Mouse (Mus musculus): Measurements from ENCODE around the gene H2al1j. TPM values are rescaled to one million over a fixed set of nuclear protein-coding genes. Genes with fewer than 3 reads are reported as not detected.

H2al1j gene
- polyA plus RNA-seq (2017; shearing (Covaris generic)): not detected

DNA sequence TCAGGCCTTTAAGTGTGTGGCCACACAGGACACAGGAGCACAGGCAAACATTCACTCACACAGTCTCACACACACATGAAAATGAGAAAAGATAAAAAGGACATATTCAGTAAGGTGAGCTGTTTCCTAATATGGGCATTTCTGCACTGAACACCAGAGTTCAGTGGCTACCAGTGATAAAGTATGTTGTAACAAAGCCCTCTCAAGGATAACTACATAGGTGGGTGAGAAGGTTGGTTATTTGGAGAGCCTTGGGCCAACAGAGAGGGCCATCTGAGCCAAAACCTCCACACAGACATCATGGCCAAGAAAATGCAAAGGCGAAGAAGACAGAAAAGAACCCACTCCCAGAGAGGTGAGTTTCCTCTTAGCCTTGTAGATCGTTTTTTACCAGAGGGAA, at the start of gene H2al1j:
Gene H2al1j, plus strand, starts transcription at position 301 of the 400 bp plus-strand sequence.

DNA sequence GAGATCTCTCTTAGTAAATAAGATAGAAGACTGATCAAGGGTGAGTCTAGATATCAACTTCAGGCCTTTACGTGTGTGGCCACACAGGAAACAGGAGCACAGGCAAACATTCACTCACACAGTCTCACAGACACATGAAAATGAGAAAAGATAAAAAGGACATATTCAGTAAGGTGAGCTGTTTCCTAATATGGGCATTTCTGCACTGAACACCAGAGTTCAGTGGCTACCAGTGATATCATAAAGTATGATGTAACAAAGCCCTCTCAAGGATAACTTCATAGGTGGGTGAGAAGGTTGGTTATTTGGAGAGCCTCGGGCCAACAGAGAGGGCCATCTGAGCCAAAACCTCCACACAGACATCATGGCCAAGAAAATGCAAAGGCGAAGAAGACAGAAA, 28.7 kb upstream of the H2al1j start, which contains the start of gene H2al1a:
Gene H2al1a, plus strand, starts transcription at position 301 of the 400 bp plus-strand sequence.

DNA sequence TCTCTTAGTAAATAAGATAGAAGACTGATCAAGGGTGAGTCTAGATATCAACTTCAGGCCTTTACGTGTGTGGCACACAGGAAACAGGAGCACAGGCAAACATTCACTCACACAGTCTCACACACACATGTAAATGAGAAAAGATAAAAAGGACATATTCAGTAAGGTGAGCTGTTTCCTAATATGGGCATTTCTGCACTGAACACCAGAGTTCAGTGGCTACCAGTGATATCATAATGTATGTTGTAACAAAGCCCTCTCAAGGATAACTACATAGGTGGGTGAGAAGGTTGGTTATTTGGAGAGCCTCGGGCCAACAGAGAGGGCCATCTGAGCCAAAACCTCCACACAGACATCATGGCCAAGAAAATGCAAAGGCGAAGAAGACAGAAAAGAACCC, 25.5 kb upstream of the H2al1j start, which contains the start of gene H2al1b:
Gene H2al1b, plus strand, starts transcription at position 301 of the 400 bp plus-strand sequence.

DNA sequence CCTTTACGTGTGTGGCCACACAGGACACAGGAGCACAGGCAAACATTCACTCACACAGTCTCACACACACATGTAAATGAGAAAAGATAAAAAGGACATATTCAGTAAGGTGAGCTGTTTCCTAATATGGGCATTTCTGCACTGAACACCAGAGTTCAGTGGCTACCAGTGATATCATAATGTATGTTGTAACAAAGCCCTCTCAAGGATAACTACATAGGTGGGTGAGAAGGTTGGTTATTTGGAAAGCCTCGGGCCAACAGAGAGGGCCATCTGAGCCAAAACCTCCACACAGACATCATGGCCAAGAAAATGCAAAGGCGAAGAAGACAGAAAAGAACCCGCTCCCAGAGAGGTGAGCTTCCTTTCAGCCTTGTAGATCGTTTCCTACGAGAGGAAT, 22.3 kb upstream of the H2al1j start, which contains the start of gene H2al1c:
Gene H2al1c, plus strand, starts transcription at position 301 of the 400 bp plus-strand sequence.

DNA sequence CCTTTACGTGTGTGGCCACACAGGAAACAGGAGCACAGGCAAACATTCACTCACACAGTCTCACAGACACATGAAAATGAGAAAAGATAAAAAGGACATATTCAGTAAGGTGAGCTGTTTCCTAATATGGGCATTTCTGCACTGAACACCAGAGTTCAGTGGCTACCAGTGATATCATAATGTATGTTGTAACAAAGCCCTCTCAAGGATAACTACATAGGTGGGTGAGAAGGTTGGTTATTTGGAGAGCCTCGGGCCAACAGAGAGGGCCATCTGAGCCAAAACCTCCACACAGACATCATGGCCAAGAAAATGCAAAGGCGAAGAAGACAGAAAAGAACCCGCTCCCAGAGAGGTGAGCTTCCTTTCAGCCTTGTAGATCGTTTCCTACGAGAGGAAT, 19.1 kb upstream of the H2al1j start, which contains the start of gene H2al1d:
Gene H2al1d, plus strand, starts transcription at position 301 of the 400 bp plus-strand sequence.

DNA sequence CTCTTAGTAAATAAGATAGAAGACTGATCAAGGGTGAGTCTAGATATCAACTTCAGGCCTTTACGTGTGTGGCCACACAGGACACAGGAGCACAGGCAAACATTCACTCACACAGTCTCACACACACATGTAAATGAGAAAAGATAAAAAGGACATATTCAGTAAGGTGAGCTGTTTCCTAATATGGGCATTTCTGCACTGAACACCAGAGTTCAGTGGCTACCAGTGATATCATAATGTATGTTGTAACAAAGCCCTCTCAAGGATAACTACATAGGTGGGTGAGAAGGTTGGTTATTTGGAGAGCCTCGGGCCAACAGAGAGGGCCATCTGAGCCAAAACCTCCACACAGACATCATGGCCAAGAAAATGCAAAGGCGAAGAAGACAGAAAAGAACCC, 16.0 kb upstream of the H2al1j start, which contains the start of gene H2al1e:
Gene H2al1e, plus strand, starts transcription at position 301 of the 400 bp plus-strand sequence.

DNA sequence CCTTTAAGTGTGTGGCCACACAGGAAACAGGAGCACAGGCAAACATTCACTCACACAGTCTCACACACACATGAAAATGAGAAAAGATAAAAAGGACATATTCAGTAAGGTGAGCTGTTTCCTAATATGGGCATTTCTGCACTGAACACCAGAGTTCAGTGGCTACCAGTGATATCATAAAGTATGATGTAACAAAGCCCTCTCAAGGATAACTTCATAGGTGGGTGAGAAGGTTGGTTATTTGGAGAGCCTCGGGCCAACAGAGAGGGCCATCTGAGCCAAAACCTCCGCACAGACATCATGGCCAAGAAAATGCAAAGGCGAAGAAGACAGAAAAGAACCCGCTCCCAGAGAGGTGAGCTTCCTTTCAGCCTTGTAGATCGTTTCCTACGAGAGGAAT, 12.8 kb upstream of the H2al1j start, which contains the start of gene H2al1f:
Gene H2al1f, plus strand, starts transcription at position 301 of the 400 bp plus-strand sequence.

DNA sequence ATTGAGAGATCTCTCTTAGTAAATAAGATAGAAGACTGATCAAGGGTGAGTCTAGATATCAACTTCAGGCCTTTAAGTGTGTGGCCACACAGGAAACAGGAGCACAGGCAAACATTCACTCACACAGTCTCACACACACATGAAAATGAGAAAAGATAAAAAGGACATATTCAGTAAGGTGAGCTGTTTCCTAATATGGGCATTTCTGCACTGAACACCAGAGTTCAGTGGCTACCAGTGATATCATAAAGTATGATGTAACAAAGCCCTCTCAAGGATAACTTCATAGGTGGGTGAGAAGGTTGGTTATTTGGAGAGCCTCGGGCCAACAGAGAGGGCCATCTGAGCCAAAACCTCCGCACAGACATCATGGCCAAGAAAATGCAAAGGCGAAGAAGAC, 9.7 kb upstream of the H2al1j start, which contains the start of gene H2al1g:
Gene H2al1g, plus strand, starts transcription at position 301 of the 400 bp plus-strand sequence.

DNA sequence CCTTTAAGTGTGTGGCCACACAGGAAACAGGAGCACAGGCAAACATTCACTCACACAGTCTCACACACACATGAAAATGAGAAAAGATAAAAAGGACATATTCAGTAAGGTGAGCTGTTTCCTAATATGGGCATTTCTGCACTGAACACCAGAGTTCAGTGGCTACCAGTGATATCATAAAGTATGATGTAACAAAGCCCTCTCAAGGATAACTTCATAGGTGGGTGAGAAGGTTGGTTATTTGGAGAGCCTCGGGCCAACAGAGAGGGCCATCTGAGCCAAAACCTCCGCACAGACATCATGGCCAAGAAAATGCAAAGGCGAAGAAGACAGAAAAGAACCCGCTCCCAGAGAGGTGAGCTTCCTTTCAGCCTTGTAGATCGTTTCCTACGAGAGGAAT, 6.4 kb upstream of the H2al1j start, which contains the start of gene H2al1h:
Gene H2al1h, plus strand, starts transcription at position 301 of the 400 bp plus-strand sequence.

DNA sequence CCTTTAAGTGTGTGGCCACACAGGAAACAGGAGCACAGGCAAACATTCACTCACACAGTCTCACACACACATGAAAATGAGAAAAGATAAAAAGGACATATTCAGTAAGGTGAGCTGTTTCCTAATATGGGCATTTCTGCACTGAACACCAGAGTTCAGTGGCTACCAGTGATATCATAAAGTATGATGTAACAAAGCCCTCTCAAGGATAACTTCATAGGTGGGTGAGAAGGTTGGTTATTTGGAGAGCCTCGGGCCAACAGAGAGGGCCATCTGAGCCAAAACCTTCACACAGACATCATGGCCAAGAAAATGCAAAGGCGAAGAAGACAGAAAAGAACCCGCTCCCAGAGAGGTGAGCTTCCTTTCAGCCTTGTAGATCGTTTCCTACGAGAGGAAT, 3.3 kb upstream of the H2al1j start, which contains the start of gene H2al1i:
Gene H2al1i, plus strand, starts transcription at position 301 of the 400 bp plus-strand sequence.

Other genes with a start within 250 kb of the H2al1j start
- gene H2al1a, start 28.6 kb upstream of the H2al1j start, polyA plus RNA-seq (2017; shearing (Covaris generic)): not detected
- gene H2al1b, start 25.4 kb upstream of the H2al1j start, polyA plus RNA-seq (2017; shearing (Covaris generic)): not detected
- not detected for gene H2al1c, start 22.2 kb upstream of the H2al1j start, polyA plus RNA-seq (2017; shearing (Covaris generic))
- not detected for gene H2al1d, start 19.0 kb upstream of the H2al1j start, polyA plus RNA-seq (2017; shearing (Covaris generic))
- gene H2al1e, start 15.9 kb upstream of the H2al1j start, polyA plus RNA-seq (2017; shearing (Covaris generic)): not detected
- not detected for gene H2al1f, start 12.7 kb upstream of the H2al1j start, polyA plus RNA-seq (2017; shearing (Covaris generic))
- gene H2al1g, start 9.6 kb upstream of the H2al1j start, polyA plus RNA-seq (2017; shearing (Covaris generic)): not detected
- gene H2al1h, start 6.3 kb upstream of the H2al1j start, polyA plus RNA-seq (2017; shearing (Covaris generic)): not detected
- gene H2al1i, start 3.2 kb upstream of the H2al1j start, polyA plus RNA-seq (2017; shearing (Covaris generic)): not detected

Data from effector memory CD4-positive, alpha-beta T cell, adult 7 months (primary cell).